Mouse (Mus musculus) myocyte (in vitro differentiated cells): Measurements from ENCODE around the gene Trim67. TPM values are rescaled to one million over a fixed set of nuclear protein-coding genes. Genes with fewer than 3 reads are reported as not detected.

Source experiments
- H3K27me3 ChIP-seq: one replicate; pipeline ENCODE4 v1.6.1; 2011; ENCODE audit not compliant: control insufficient read depth, insufficient read depth, insufficient read length
- H3K36me3 ChIP-seq: one replicate; pipeline ENCODE4 v1.6.1; 2011; ENCODE audit not compliant: control insufficient read depth, insufficient read depth
- H3K4me2 ChIP-seq: one replicate; pipeline ENCODE4 v1.6.1; 2011; ENCODE audit warnings: low read depth, control low read depth
- H3K4me3 ChIP-seq: one replicate; pipeline ENCODE4 v1.5.1; 2011; ENCODE audit warnings: mild to moderate bottlenecking, control low read depth, moderate library complexity
- H3K79me2 ChIP-seq: one replicate; pipeline ENCODE4 v1.6.1; 2011; ENCODE audit not compliant: control insufficient read depth, insufficient read depth
- H3ac ChIP-seq: one replicate; pipeline ENCODE4 v1.6.1; 2011; ENCODE audit not compliant: control insufficient read depth, insufficient read length
- CEBPB ChIP-seq: IDR thresholded peaks from 2 replicates; pipeline ENCODE4 v1.6.1; 2011; ENCODE audit warnings: mild to moderate bottlenecking, moderate library complexity; ENCODE audit not compliant: poor library complexity, insufficient read depth, severe bottlenecking
- E2F4 ChIP-seq: IDR thresholded peaks from one replicate; pipeline ENCODE4 v1.6.1; 2011; ENCODE audit warnings: mild to moderate bottlenecking, control low read depth, moderate library complexity; ENCODE audit not compliant: insufficient read depth
- MAX ChIP-seq: IDR thresholded peaks from one replicate; pipeline ENCODE4 v1.6.1; 2011; ENCODE audit warnings: low read depth, mild to moderate bottlenecking, control low read depth
- MYOD1 ChIP-seq, 3 experiments: IDR thresholded peaks; one replicate each; pipeline ENCODE4 v1.6.1; 2011; ENCODE audit warnings: control low read depth in 2 of 3, low read depth in 2 of 3, mild to moderate bottlenecking in 2 of 3, moderate library complexity in 1 of 3; ENCODE audit not compliant: insufficient read length in 2 of 3, control insufficient read depth in 1 of 3
- MYOG ChIP-seq, 3 experiments: IDR thresholded peaks; one replicate each; pipeline ENCODE4 v1.6.1; 2011; ENCODE audit warnings: control low read depth in 2 of 3, low read depth in 2 of 3, mild to moderate bottlenecking in 2 of 3; ENCODE audit not compliant: insufficient read length in 2 of 3, control insufficient read depth in 1 of 3, insufficient read depth in 1 of 3
- POLR2A ChIP-seq: IDR thresholded peaks from one replicate; pipeline ENCODE4 v1.6.1; 2011; ENCODE audit warnings: low read depth, mild to moderate bottlenecking, control low read depth, moderate library complexity; ENCODE audit not compliant: insufficient read length
- POLR2AphosphoS2 ChIP-seq: IDR thresholded peaks from one replicate; pipeline ENCODE4 v1.6.1; 2011; ENCODE audit warnings: low read depth, control low read depth; ENCODE audit not compliant: insufficient read length
- REST ChIP-seq: IDR thresholded peaks from one replicate; pipeline ENCODE4 v1.6.1; 2011; ENCODE audit warnings: mild to moderate bottlenecking, control low read depth, moderate library complexity; ENCODE audit not compliant: insufficient read depth, insufficient read length
- SRF ChIP-seq: IDR thresholded peaks from one replicate; pipeline ENCODE4 v1.6.1; 2011; ENCODE audit warnings: low read depth; ENCODE audit not compliant: control insufficient read depth, insufficient read length
- TCF12 ChIP-seq: IDR thresholded peaks from one replicate; pipeline ENCODE4 v1.6.1; 2011; ENCODE audit warnings: mild to moderate bottlenecking, control low read depth; ENCODE audit not compliant: poor library complexity, insufficient read depth, severe bottlenecking
- TCF3 ChIP-seq: IDR thresholded peaks from one replicate; pipeline ENCODE4 v1.6.1; 2011; ENCODE audit warnings: low read depth, control low read depth; ENCODE audit not compliant: insufficient read length
- USF1 ChIP-seq: IDR thresholded peaks from one replicate; pipeline ENCODE4 v1.6.1; 2011; ENCODE audit warnings: low read depth, mild to moderate bottlenecking, control low read depth, moderate library complexity
- polyA plus RNA-seq: library from polyadenylated mRNA; unstranded; fragments of >200 nt; fragmentation: generic; extraction: Trizol; gene quantifications from one replicate; pipeline ENCODE4 v1.2.1, GENCODE M21; 2012; ENCODE audit warnings: missing spikeins

The Trim67 gene
- polyA plus RNA-seq, 1 experiment = 0.01 TPM

DNA sequence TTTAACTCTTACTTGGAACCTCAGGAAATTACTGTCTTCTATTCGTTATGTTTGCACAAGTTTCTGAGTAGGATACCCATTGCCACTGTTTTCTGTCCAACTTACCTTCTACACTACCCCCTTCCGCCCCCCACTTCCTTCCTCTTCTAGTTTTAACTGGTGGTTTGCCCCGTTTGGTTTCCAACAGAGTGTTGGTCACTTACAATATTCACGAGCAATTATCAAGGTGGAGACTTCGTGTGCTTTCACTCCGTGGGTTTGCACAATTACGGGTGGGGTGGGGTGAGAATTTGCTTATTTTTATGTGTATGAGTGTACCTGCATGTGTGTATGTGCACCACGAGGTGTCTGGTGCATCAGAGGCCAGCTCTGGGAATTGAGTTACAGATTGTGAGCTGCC, 70.8 kb downstream of the Trim67 start:
- Histone ChIP-seq H3K27me3 (no peaks in the 10 kb centered on the region), H3K4me2 (peak overlapping the region; percentile 83), H3ac (peak overlapping the region; percentile 76), H3K36me3 (peaks cover 10% of the 10 kb centered on the region), H3K79me2 (peaks cover 71% of the 10 kb centered on the region), H3K4me3 (peak overlapping the region; percentile 100)
- TF ChIP-seq MYOD1 (IDR thresholded peaks at IDR 0.05; ENCODE audit: control insufficient read depth in 1 of 3, insufficient read length in 2 of 3, low read depth in 2 of 3) (no peak), SRF (no peak), POLR2AphosphoS2 (no peak), E2F4 (no peak), TCF12 (no peak), MAX (no peak), REST (no peak), POLR2A (no peak), CEBPB (no peak), TCF3 (no peak), USF1 (no peak), MYOG (IDR thresholded peaks at IDR 0.05; ENCODE audit: control insufficient read depth in 1 of 3, insufficient read depth in 1 of 3, insufficient read length in 2 of 3, low read depth in 2 of 3) (no peak)

DNA sequence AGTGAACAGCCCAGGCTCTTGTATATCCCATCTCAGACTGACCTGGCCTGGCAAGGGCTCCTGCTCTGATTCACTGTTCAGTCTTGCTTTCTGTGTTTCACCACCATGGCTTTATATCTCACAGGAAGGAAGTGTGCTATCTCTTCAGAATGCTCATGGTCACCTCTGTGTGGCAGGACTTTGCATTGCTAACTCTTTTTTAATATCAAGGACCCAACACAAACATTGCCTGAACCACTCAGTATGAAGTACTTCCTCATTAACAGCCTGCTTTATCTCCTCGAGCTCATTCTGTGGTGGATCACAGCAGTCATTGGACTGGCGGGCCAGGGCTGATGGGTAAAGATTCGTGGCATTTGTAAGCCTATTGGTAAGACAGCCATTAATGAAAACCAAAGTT, 73.8 kb downstream of the Trim67 start:
- TF ChIP-seq E2F4 (no peak), SRF (no peak), CEBPB (no peak), MAX (no peak), POLR2A (no peak), MYOG (IDR thresholded peaks at IDR 0.05; ENCODE audit: control insufficient read depth in 1 of 3, insufficient read depth in 1 of 3, insufficient read length in 2 of 3, low read depth in 2 of 3) (no peak), TCF12 (no peak), MYOD1 (IDR thresholded peaks at IDR 0.05; ENCODE audit: control insufficient read depth in 1 of 3, insufficient read length in 2 of 3, low read depth in 2 of 3) (no peak), POLR2AphosphoS2 (no peak), TCF3 (no peak), REST (no peak), USF1 (no peak)
- no peaks in the 10 kb centered on the region for H3K27me3 ChIP-seq

DNA sequence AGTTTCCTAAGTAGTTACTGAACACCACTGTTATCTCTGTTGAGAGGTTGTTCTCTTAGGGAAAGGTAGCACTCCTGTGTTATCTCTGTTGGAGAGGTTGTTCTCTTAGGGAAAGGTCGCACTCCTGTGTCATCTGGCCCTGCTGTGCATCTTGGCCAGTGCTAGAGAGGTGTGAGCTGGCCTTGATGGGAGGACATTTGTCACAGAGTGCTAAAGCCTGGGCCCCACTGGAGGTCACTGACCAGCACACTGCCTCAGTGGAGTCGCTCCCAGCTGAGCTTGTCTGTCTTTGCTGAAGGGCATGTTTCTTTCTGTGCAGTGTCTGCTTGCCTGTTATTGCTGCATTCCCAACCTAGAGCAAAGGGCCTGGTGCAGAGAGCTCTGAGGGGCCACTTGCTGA, 74.2 kb downstream of the Trim67 start:
- Histone ChIP-seq H3K4me3 (no peak overlapping the region), H3ac (no peak overlapping the region), H3K36me3 (peaks cover 7% of the 10 kb centered on the region), H3K27me3 (no peaks in the 10 kb centered on the region), H3K79me2 (peaks cover 68% of the 10 kb centered on the region), H3K4me2 (no peak overlapping the region)
- TF ChIP-seq TCF12 = no peak
- no peak for TF ChIP-seq REST
- TF ChIP-seq SRF = no peak
- TF ChIP-seq POLR2AphosphoS2 = no peak
- no peak for TF ChIP-seq CEBPB
- TF ChIP-seq MYOG (IDR thresholded peaks at IDR 0.05; ENCODE audit: control insufficient read depth in 1 of 3, insufficient read depth in 1 of 3, insufficient read length in 2 of 3, low read depth in 2 of 3) = no peak
- TF ChIP-seq POLR2A = no peak
- no peak for TF ChIP-seq E2F4
- no peak for TF ChIP-seq TCF3
- no peak for TF ChIP-seq USF1

More for the DNA sequence above, 73.8 kb downstream of the Trim67 start:
- peaks cover 72% of the 10 kb centered on the region for H3K79me2 ChIP-seq
- H3K4me2 ChIP-seq = no peak overlapping the region
- H3K36me3 ChIP-seq = peaks cover 2% of the 10 kb centered on the region
- no peak overlapping the region for H3ac ChIP-seq
- H3K4me3 ChIP-seq = no peak overlapping the region

DNA sequence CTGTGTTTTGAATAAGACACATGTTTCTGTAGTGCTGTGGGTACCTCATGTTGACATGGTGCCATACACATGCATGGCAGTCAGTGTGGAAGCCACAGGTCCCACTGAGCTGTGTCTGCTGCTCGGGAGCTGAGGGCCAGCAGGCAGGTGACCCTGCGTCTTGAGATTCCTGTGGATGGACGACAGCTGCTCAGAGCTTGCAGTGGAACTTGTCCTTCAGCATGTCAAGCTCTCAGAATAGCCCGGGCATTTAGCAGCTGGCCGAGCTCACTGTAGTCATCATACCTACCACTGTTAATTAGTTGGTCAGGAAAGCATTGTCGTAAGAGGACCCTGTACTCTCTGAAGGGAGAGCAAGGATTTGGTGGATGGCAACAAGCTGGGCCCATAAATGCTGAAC, 76.8 kb downstream of the Trim67 start:
- TF ChIP-seq E2F4 (no peak), MAX (no peak), USF1 (no peak), MYOG (IDR thresholded peaks at IDR 0.05; ENCODE audit: control insufficient read depth in 1 of 3, insufficient read depth in 1 of 3, insufficient read length in 2 of 3, low read depth in 2 of 3) (peak; percentile 96 to 100 (median 97)), SRF (peak; percentile 40), POLR2A (peak; percentile 20), TCF12 (peak; percentile 69), TCF3 (peak; percentile 92), REST (no peak), CEBPB (no peak), POLR2AphosphoS2 (no peak), MYOD1 (IDR thresholded peaks at IDR 0.05; ENCODE audit: control insufficient read depth in 1 of 3, insufficient read length in 2 of 3, low read depth in 2 of 3) (peak; percentile 84 to 98 (median 89))
- Histone ChIP-seq H3K4me2 (peak overlapping the region; percentile 19), H3K4me3 (no peak overlapping the region), H3ac (no peak overlapping the region), H3K79me2 (peaks cover 46% of the 10 kb centered on the region), H3K36me3 (peaks cover 24% of the 10 kb centered on the region), H3K27me3 (no peaks in the 10 kb centered on the region)
